Mouse (Mus musculus) C2C12 (cell line): ENCODE measurements around the gene Plch1.

Experiments used
- CTCF ChIP-seq: IDR thresholded peaks from one replicate; pipeline ENCODE4 v1.5.1; 2011; ENCODE audit not compliant: control insufficient read depth, insufficient read depth, insufficient read length
- USF1 ChIP-seq: IDR thresholded peaks from one replicate; pipeline ENCODE4 v1.6.1; 2011; ENCODE audit warnings: low read depth, mild to moderate bottlenecking, control low read depth, moderate library complexity

DNA sequence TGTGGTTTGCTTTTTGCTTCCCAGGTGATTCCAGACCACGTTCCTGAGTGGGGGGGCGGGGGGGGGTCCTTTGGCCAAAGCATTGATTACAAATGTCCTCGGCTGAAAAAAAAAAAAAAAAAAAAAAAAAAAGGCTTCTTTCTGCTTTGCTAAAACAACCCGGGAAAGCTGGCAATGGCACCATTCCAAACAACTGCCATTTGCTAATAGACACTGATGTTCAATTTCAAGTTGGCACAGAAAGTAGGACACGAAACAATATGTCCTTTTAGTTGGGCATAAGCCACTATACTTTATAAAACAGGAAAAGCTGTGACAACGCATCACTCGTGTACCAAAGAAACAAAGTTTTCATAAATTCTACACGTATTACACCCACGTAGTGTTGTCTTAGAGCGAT is 36.6 kb downstream of the Plch1 start:
- TF ChIP-seq USF1 (no peak), CTCF (no peak)
